Mouse (Mus musculus) stomach, embryonic 16.5 days (tissue): ENCODE measurements at regions not wholly inside any gene's neighbourhood (a gene's known extent, or its start where the extent isn't known, plus 50 kb on each side); places are given as distances from the start of the nearest gene placed in this dataset.

Source experiments
- ATAC-seq: fragments of 200-750 bp; cut with Nextera tagmentation; 2 replicates; pipeline ENCODE4 v1.8.0; 2017; ENCODE audit warnings: moderate number of reproducible peaks, moderate TSS enrichment; ENCODE audit not compliant: insufficient read depth, low FRiP score
- H3K27ac ChIP-seq: fragments of 300-500 bp; sonication (generic); 2 replicates; pipeline ENCODE4 v1.5.1; 2014; ENCODE audit warnings: low read length
- H3K27me3 ChIP-seq: fragments of 300-500 bp; sonication (generic); 2 replicates; pipeline ENCODE4 v1.6.1; 2014; ENCODE audit warnings: low read length, control low read depth, mixed read lengths; ENCODE audit not compliant: control insufficient read depth, insufficient read depth
- H3K36me3 ChIP-seq: fragments of 300-500 bp; sonication (generic); 2 replicates; pipeline ENCODE4 v1.6.1; 2014; ENCODE audit warnings: low read length; ENCODE audit not compliant: control insufficient read depth, insufficient read depth
- H3K4me1 ChIP-seq: fragments of 300-500 bp; sonication (generic); 2 replicates; pipeline ENCODE4 v1.6.1; 2014; ENCODE audit warnings: low read length, control low read depth, mixed read lengths; ENCODE audit not compliant: control insufficient read depth, insufficient read depth
- H3K4me2 ChIP-seq: fragments of 300-500 bp; sonication (generic); 2 replicates; pipeline ENCODE4 v1.6.1; 2014; ENCODE audit warnings: low read depth, low read length, mixed read lengths
- H3K4me3 ChIP-seq: fragments of 300-500 bp; sonication (generic); replicated peaks from 2 replicates; pipeline ENCODE4 v1.5.1; 2014; ENCODE audit warnings: mild to moderate bottlenecking, low read length
- H3K9ac ChIP-seq: fragments of 300-500 bp; sonication (generic); 2 replicates; pipeline ENCODE4 v1.6.1; 2014; ENCODE audit warnings: low read length
- H3K9me3 ChIP-seq: fragments of 300-500 bp; sonication (generic); replicated peaks from 2 replicates; pipeline ENCODE4 v1.6.1; 2016; ENCODE audit warnings: low read length, control low read depth; ENCODE audit not compliant: control insufficient read depth
- WGBS: fragments of 180-500 bp; shearing (Covaris S2); extraction: QIAGEN DNeasy Blood & Tissue Kit; methylation state at CpG from one replicate; pipeline ENCODE4 v1.1.7; 2014; 5-methylcytosine and 5-hydroxymethylcytosine counted together

GRCm38 (mm10) chr2:79008642-79009041 is 140.7 kb downstream of the Ube2e3 start:
- no peaks in the 10 kb centered on the region for H3K36me3 ChIP-seq
- WGBS: 81% methylated on average over 3 of the region's 3 CpGs
- H3K4me1 ChIP-seq: no peaks in the 10 kb centered on the region
- no peak overlapping the region for H3K27ac ChIP-seq
- no peak overlapping the region for H3K9ac ChIP-seq
- H3K4me3 ChIP-seq: no peak overlapping the region
- H3K4me2 ChIP-seq: no peak overlapping the region
- no peaks in the 10 kb centered on the region for H3K9me3 ChIP-seq
- no peaks in the 10 kb centered on the region for H3K27me3 ChIP-seq
- ATAC-seq: no peak

- no peaks in the 10 kb centered on the region for H3K4me1 ChIP-seq
- ATAC-seq: no peak
- no peak overlapping the region for H3K4me2 ChIP-seq
- no peaks in the 10 kb centered on the region for H3K27me3 ChIP-seq
- no peaks in the 10 kb centered on the region for H3K36me3 ChIP-seq
- no peak overlapping the region for H3K4me3 ChIP-seq
- no peak overlapping the region for H3K27ac ChIP-seq
- no peak overlapping the region for H3K9ac ChIP-seq
- 43% methylated on average over 2 of the region's 2 CpGs for WGBS
- no peaks in the 10 kb centered on the region for H3K9me3 ChIP-seq
These were observed 141.9 kb downstream of the Ube2e3 start for GRCm38 (mm10) chr2:79009791-79010190.

DNA sequence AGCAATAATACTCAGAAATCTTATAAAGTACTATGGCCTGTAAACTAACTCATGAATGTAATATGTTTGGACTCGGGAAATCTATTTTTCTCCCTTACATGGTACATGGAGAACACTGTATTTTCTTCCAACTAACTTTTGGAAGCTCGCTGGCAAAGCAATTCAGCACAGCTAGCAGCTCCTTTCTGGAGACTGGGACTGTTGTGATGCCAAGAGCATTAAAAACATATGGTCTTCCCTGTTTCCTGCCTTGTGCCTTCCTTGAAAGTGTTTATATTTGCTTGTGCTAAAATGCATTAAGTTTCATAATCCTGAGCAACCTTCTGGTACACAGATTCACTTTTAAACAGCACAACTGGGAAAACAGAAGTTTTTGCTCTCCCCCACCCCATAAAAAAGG is 142.3 kb downstream of the Ube2e3 start:
- no peaks in the 10 kb centered on the region for H3K36me3 ChIP-seq
- H3K4me2 ChIP-seq: no peak overlapping the region
- no peak overlapping the region for H3K9ac ChIP-seq
- H3K9me3 ChIP-seq: no peaks in the 10 kb centered on the region
- no peak overlapping the region for H3K27ac ChIP-seq
- no peaks in the 10 kb centered on the region for H3K4me1 ChIP-seq
- no peaks in the 10 kb centered on the region for H3K27me3 ChIP-seq
- 59% methylated on average over 2 of the region's 2 CpGs for WGBS
- no peak for ATAC-seq
- no peak overlapping the region for H3K4me3 ChIP-seq

- H3K9me3 ChIP-seq: no peaks in the 10 kb centered on the region
- no peak for ATAC-seq
- H3K4me1 ChIP-seq: no peaks in the 10 kb centered on the region
- no peak overlapping the region for H3K9ac ChIP-seq
- H3K4me3 ChIP-seq: no peak overlapping the region
- no peaks in the 10 kb centered on the region for H3K27me3 ChIP-seq
- no peak overlapping the region for H3K4me2 ChIP-seq
- 69% methylated on average over 4 of the region's 4 CpGs for WGBS
- no peak overlapping the region for H3K27ac ChIP-seq
- no peaks in the 10 kb centered on the region for H3K36me3 ChIP-seq
These were observed 151.0 kb downstream of the Ube2e3 start for GRCm38 (mm10) chr2:79018732-79019423.

DNA sequence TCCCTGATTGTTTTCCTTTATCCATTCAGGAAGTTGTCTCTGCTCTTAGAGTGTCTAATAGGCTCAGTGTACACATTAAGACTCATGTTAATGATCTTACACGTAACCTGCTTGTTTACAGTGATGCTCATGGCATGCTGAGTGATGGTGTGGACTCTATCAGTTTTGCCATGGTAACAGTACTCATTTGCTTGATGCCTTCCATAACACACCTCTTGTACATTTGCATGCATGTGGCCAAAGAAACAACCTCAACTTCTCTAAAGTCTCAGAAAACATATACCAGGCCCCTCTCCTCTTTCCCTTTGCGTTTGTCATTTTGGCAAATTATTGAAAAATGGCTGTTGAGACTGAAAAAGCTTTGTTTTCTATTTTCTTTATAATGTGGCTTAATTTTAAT is 155.0 kb downstream of the Ube2e3 start:
- no peak overlapping the region for H3K27ac ChIP-seq
- no peak overlapping the region for H3K9ac ChIP-seq
- no peaks in the 10 kb centered on the region for H3K4me1 ChIP-seq
- no peak for ATAC-seq
- no peak overlapping the region for H3K4me3 ChIP-seq
- no peaks in the 10 kb centered on the region for H3K9me3 ChIP-seq
- no peak overlapping the region for H3K4me2 ChIP-seq
- 87% methylated on average over 2 of the region's 2 CpGs for WGBS
- no peaks in the 10 kb centered on the region for H3K36me3 ChIP-seq
- H3K27me3 ChIP-seq: no peaks in the 10 kb centered on the region

GRCm38 (mm10) chr2:79025678-79026077 is 157.8 kb downstream of the Ube2e3 start:
- ATAC-seq: no peak
- WGBS: 67% methylated on average over 4 of the region's 4 CpGs
- H3K9me3 ChIP-seq: no peaks in the 10 kb centered on the region
- no peak overlapping the region for H3K4me2 ChIP-seq
- H3K4me3 ChIP-seq: no peak overlapping the region
- no peak overlapping the region for H3K9ac ChIP-seq
- H3K27ac ChIP-seq: no peak overlapping the region
- H3K27me3 ChIP-seq: no peaks in the 10 kb centered on the region
- H3K36me3 ChIP-seq: no peaks in the 10 kb centered on the region
- no peaks in the 10 kb centered on the region for H3K4me1 ChIP-seq

- Histone ChIP-seq H3K9ac (no peak overlapping the region), H3K27ac (no peak overlapping the region), H3K4me2 (no peak overlapping the region), H3K9me3 (no peaks in the 10 kb centered on the region), H3K36me3 (no peaks in the 10 kb centered on the region), H3K4me3 (no peak overlapping the region), H3K27me3 (no peaks in the 10 kb centered on the region), H3K4me1 (no peaks in the 10 kb centered on the region)
- WGBS: 47% methylated on average over 1 of the region's 1 CpGs
- ATAC-seq: no peak
These were observed 163.1 kb downstream of the Ube2e3 start for GRCm38 (mm10) chr2:79030990-79031389.

DNA sequence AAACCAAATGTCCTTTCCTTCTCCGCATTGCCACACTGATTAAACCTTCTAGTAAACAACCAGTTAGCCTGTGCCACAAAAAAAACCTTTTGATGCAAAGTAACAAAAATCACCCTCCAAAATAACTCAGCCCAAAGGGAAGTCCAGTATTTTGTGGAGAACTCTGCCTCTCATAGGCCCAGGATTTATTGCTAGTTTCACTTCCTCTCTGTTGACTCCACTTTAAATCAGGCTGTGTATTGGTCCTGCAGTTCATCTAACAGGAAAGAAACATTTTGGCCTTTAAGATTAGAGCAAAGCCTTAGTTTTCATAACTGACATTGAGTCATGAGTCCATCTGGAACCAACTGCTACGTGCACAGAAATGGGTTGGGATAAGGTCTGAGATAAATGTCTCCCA is 168.4 kb downstream of the Ube2e3 start:
- H3K4me2 ChIP-seq: no peak overlapping the region
- WGBS: 72% methylated on average over 2 of the region's 2 CpGs
- H3K4me3 ChIP-seq: no peak overlapping the region
- H3K9me3 ChIP-seq: no peaks in the 10 kb centered on the region
- H3K9ac ChIP-seq: no peak overlapping the region
- no peaks in the 10 kb centered on the region for H3K36me3 ChIP-seq
- no peak overlapping the region for H3K27ac ChIP-seq
- no peaks in the 10 kb centered on the region for H3K27me3 ChIP-seq
- no peak for ATAC-seq
- no peaks in the 10 kb centered on the region for H3K4me1 ChIP-seq

- Histone ChIP-seq H3K27ac (no peak overlapping the region), H3K9me3 (no peaks in the 10 kb centered on the region), H3K4me1 (no peaks in the 10 kb centered on the region), H3K9ac (no peak overlapping the region), H3K36me3 (no peaks in the 10 kb centered on the region), H3K4me2 (no peak overlapping the region), H3K27me3 (no peaks in the 10 kb centered on the region), H3K4me3 (no peak overlapping the region)
- 59% methylated on average over 5 of the region's 5 CpGs for WGBS
- no peak for ATAC-seq
These were observed 170.7 kb downstream of the Ube2e3 start for GRCm38 (mm10) chr2:79038624-79039023.
